Mouse (Mus musculus) stomach, embryonic 16.5 days (tissue): ENCODE results near the gene Ulk4. TPM values are rescaled to one million over a fixed set of nuclear protein-coding genes. Genes with fewer than 3 reads are reported as not detected.
"Not testable (repeated sequence)": the region's sequence is repeated elsewhere in the genome, so short reads cannot be mapped to it uniquely, and the experiment has no call there.

Experiments used
- ATAC-seq: fragments of 200-750 bp; cut with Nextera tagmentation; 2 replicates; pipeline ENCODE4 v1.8.0; 2017; ENCODE audit warnings: moderate number of reproducible peaks, moderate TSS enrichment; ENCODE audit not compliant: insufficient read depth, low FRiP score
- H3K27ac ChIP-seq: fragments of 300-500 bp; sonication (generic); 2 replicates; pipeline ENCODE4 v1.5.1; 2014; ENCODE audit warnings: low read length
- H3K27me3 ChIP-seq: fragments of 300-500 bp; sonication (generic); 2 replicates; pipeline ENCODE4 v1.6.1; 2014; ENCODE audit warnings: low read length, control low read depth, mixed read lengths; ENCODE audit not compliant: control insufficient read depth, insufficient read depth
- H3K36me3 ChIP-seq: fragments of 300-500 bp; sonication (generic); 2 replicates; pipeline ENCODE4 v1.6.1; 2014; ENCODE audit warnings: low read length; ENCODE audit not compliant: control insufficient read depth, insufficient read depth
- H3K4me1 ChIP-seq: fragments of 300-500 bp; sonication (generic); 2 replicates; pipeline ENCODE4 v1.6.1; 2014; ENCODE audit warnings: low read length, control low read depth, mixed read lengths; ENCODE audit not compliant: control insufficient read depth, insufficient read depth
- H3K4me2 ChIP-seq: fragments of 300-500 bp; sonication (generic); 2 replicates; pipeline ENCODE4 v1.6.1; 2014; ENCODE audit warnings: low read depth, low read length, mixed read lengths
- H3K4me3 ChIP-seq: fragments of 300-500 bp; sonication (generic); replicated peaks from 2 replicates; pipeline ENCODE4 v1.5.1; 2014; ENCODE audit warnings: mild to moderate bottlenecking, low read length
- H3K9ac ChIP-seq: fragments of 300-500 bp; sonication (generic); 2 replicates; pipeline ENCODE4 v1.6.1; 2014; ENCODE audit warnings: low read length
- H3K9me3 ChIP-seq: fragments of 300-500 bp; sonication (generic); replicated peaks from 2 replicates; pipeline ENCODE4 v1.6.1; 2016; ENCODE audit warnings: low read length, control low read depth; ENCODE audit not compliant: control insufficient read depth
- WGBS: fragments of 180-500 bp; shearing (Covaris S2); extraction: QIAGEN DNeasy Blood & Tissue Kit; methylation state at CpG from one replicate; pipeline ENCODE4 v1.1.7; 2014; 5-methylcytosine and 5-hydroxymethylcytosine counted together
- polyA plus RNA-seq: library from polyadenylated mRNA; unstranded; fragments of >200 nt; fragmentation: Nextera tagmentation; extraction: Ambion mirVana; gene quantifications from 2 replicates; pipeline ENCODE4 v1.2.1, GENCODE M21; 2015

The Ulk4 gene
- polyA plus RNA-seq, 1 experiment from 2014 or later: 124 TPM

DNA sequence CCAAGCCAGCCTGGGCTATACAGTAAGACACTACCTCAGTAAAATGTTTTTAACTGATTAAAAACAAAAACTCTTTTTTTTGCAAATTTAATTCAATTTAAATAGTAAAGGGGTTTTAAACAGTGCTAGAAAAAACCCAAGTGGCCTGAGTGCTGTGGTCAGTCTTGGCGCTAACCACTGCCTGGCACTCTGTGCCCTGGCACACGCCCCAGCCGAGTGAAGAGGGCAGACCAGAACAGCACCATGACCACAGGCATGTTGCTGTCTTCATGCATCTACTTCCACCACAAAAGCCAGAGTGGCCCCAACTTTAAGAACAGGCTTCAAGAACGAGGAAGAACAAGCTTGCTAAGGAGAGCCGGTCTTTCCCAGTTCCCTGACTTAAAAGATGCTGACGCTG lies 29.9 kb downstream of the Ulk4 start:
- no peak overlapping the region for H3K9ac ChIP-seq
- no peak overlapping the region for H3K4me2 ChIP-seq
- no peaks in the 10 kb centered on the region for H3K4me1 ChIP-seq
- 79% methylated on average over 6 of the region's 6 CpGs for WGBS
- ATAC-seq: no peak
- no peaks in the 10 kb centered on the region for H3K36me3 ChIP-seq
- H3K27me3 ChIP-seq: no peaks in the 10 kb centered on the region
- no peaks in the 10 kb centered on the region for H3K9me3 ChIP-seq
- H3K27ac ChIP-seq: no peak overlapping the region
- H3K4me3 ChIP-seq: no peak overlapping the region

DNA sequence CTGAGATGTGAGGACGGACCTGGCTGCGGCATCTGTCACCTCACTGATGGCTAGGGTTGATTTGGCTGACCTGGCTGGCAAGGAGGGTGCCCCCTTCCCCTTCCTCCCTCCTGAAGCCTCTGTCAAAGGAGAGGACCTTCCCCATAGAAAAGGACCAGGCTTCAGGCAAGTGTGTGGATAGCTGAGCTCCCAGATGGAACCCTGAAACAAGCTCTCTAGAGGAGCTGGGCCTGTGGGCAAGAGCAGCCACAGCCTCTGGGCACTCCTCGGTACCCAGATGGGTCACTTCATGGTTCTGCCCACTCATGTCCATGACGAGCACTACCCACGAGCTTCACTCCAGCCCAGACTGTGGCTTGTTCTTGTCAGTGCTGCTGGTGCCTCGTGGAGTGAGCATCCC lies 34.7 kb downstream of the Ulk4 start:
- H3K4me2 ChIP-seq: no peak overlapping the region
- ATAC-seq: no peak
- no peaks in the 10 kb centered on the region for H3K36me3 ChIP-seq
- no peak overlapping the region for H3K4me3 ChIP-seq
- no peaks in the 10 kb centered on the region for H3K9me3 ChIP-seq
- no peak overlapping the region for H3K27ac ChIP-seq
- WGBS: 89% methylated on average over 6 of the region's 6 CpGs
- H3K9ac ChIP-seq: no peak overlapping the region
- no peaks in the 10 kb centered on the region for H3K4me1 ChIP-seq
- no peaks in the 10 kb centered on the region for H3K27me3 ChIP-seq

DNA sequence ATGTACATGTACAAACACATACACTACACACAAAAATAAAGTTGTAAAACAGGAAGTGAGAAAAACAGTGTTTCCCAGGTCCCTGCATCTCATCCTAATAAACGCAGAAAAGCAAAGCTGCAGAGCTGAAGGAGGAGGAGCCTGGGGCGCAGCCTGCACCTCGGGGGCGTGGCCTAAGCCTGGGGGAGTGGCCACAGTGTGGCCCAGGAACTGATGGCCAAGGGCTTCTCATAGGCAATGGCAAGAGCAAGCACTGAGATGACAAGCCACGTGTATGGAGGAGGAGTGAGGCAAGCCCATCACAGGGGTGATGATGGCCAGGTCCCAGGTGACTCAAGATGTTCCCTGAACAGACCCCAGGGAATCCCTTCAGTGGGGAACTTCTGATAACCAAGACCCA lies 35.2 kb downstream of the Ulk4 start:
- no peak for ATAC-seq
- 15% methylated on average over 5 of the region's 5 CpGs for WGBS

DNA sequence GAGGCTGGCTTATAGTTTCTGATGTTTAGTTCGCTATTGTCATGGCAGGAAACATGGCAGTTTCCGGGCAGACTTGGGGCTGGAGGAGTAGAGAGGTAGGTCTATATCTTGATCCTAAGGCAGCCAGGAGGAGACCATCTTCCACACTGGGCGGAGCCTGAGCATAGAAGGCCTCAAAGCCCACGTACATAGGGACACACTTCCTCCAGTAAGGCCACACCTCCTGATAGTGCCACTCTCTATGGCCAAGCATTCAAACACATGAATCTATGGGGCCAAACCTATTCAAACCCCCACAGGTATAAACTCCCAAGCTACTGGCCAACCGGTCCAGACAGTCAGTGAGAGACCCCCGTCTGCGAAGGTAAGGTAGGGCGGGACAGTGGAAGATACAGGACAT lies 35.6 kb downstream of the Ulk4 start:
- Histone ChIP-seq H3K9ac (no peak overlapping the region), H3K9me3 (no peaks in the 10 kb centered on the region), H3K4me1 (no peaks in the 10 kb centered on the region), H3K4me3 (no peak overlapping the region), H3K4me2 (no peak overlapping the region), H3K27ac (no peak overlapping the region), H3K36me3 (no peaks in the 10 kb centered on the region), H3K27me3 (no peaks in the 10 kb centered on the region)
- no peak for ATAC-seq
- WGBS: 84% methylated on average over 8 of the region's 8 CpGs

More for the DNA sequence above, 35.2 kb downstream of the Ulk4 start:
- H3K4me3 ChIP-seq: no peak overlapping the region
- H3K9me3 ChIP-seq: no peaks in the 10 kb centered on the region
- no peak overlapping the region for H3K9ac ChIP-seq
- no peak overlapping the region for H3K4me2 ChIP-seq
- H3K27me3 ChIP-seq: no peaks in the 10 kb centered on the region
- no peak overlapping the region for H3K27ac ChIP-seq
- H3K36me3 ChIP-seq: no peaks in the 10 kb centered on the region
- no peaks in the 10 kb centered on the region for H3K4me1 ChIP-seq

DNA sequence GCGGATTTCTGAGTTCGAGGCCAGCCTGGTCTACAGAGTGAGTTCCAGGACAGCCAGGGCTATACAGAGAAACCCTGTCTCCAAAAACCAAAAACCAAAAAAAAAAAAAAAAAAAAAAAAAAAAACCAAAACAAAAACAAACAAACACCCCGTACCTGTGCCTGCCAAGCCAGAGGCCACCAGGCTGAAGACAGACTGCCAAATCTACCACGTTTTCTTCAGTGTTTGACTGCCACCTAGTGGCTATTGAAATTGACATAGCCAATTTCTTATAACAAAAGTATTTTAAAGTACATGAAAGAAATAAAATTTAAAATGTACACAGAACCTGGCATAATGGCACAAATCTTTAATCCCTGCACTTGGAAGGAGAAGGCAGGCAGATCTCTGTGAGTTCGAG lies 36.8 kb downstream of the Ulk4 start:
- not testable (repeated sequence) for H3K27ac ChIP-seq, H3K9me3 ChIP-seq, H3K9ac ChIP-seq, H3K36me3 ChIP-seq, H3K27me3 ChIP-seq, ATAC-seq, H3K4me1 ChIP-seq, H3K4me2 ChIP-seq, H3K4me3 ChIP-seq
- 29% methylated on average over 4 of the region's 5 CpGs for WGBS

DNA sequence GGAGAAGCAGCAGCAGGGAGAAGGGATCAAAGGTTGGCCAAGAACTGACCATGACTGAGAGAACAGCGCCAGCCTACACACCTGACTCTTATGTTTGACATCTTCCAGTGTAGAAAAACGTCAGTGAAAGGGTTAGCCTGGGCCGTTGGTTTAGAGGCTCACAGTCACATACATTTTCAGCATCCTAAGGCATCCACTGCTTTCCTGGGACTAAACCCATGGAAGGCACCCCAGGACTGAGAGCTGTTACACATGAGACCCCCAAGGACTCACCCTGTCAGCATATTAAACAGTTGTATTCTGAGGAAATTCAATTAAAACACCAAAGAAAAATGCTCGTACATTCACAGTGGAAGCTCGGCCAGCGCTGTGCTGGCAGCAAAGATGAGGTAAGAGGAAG lies 37.4 kb downstream of the Ulk4 start:
- Histone ChIP-seq H3K9me3 (no peaks in the 10 kb centered on the region), H3K27me3 (no peaks in the 10 kb centered on the region), H3K9ac (no peak overlapping the region), H3K4me3 (no peak overlapping the region), H3K27ac (no peak overlapping the region), H3K4me1 (no peaks in the 10 kb centered on the region), H3K36me3 (no peaks in the 10 kb centered on the region), H3K4me2 (no peak overlapping the region)
- WGBS: 75% methylated on average over 6 of the region's 6 CpGs
- ATAC-seq: no peak

DNA sequence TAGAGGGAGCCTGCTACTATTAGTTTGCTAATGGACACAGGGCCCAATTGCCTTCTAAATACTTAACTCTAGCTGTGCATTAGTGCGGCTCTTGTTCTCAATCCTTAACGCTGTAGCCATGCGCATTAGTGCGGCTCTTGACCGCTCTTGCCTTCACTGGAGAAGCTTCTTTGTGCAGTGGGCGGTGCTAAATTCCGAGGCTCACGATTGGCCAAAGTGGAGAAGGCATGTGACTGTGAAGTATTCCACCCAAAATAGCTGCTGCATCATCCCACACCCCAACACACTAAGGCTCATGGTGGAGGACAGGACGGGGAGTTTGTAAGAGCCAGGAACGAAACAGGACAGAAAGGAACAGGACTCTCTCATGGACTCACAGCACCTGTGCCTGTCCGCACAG lies 58.4 kb downstream of the Ulk4 start:
- Histone ChIP-seq H3K36me3 (no peaks in the 10 kb centered on the region), H3K9me3 (no peaks in the 10 kb centered on the region), H3K4me3 (no peak overlapping the region), H3K9ac (no peak overlapping the region), H3K4me1 (no peaks in the 10 kb centered on the region), H3K27me3 (no peaks in the 10 kb centered on the region), H3K4me2 (no peak overlapping the region), H3K27ac (no peak overlapping the region)
- ATAC-seq: no peak
- WGBS: 86% methylated on average over 11 of the region's 11 CpGs

DNA sequence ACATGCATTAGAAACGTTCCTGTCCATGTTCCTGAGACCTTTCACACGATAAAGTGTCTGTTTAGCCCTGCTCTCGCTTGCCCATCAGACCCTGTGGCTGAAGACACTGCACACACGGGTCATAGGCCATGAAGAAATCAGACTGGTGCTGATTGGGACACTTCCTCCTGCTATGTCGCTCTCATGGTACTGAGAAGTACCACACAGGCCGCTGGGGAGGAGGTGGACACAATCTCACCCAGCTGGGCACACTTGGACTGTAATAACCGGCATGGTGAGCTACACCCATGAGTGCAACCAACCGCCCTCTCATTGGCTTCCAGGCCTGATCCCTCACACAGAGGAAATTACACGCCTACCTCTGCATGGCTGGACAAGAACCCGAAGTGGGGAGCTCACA lies 58.8 kb downstream of the Ulk4 start:
- Histone ChIP-seq H3K9ac (no peak overlapping the region), H3K4me2 (no peak overlapping the region), H3K27ac (no peak overlapping the region), H3K4me1 (no peaks in the 10 kb centered on the region), H3K9me3 (no peaks in the 10 kb centered on the region), H3K4me3 (no peak overlapping the region), H3K27me3 (no peaks in the 10 kb centered on the region), H3K36me3 (no peaks in the 10 kb centered on the region)
- ATAC-seq: no peak
- WGBS: 85% methylated on average over 10 of the region's 10 CpGs

DNA sequence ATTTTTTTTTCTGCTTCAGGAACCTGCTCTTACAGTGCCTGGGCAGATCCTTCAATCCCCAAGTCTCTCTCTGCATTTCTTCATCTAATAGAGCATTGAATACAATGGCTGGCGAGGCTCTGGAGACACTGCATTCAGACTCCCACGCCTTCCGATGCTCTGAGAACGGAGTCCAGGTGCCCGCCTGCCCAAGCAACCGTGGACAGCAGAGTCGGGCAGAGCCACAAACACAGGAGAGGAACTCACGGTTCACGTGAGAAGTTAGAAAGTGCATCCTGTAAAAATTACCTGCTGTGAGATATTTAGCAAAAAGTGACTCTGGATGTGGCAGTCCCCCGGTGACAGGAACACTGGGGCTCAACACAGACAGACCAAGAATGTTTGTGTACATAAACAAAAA lies 59.3 kb downstream of the Ulk4 start:
- Histone ChIP-seq H3K4me3 (no peak overlapping the region), H3K27ac (no peak overlapping the region), H3K9me3 (no peaks in the 10 kb centered on the region), H3K4me2 (no peak overlapping the region), H3K9ac (no peak overlapping the region), H3K27me3 (no peaks in the 10 kb centered on the region), H3K36me3 (no peaks in the 10 kb centered on the region), H3K4me1 (no peaks in the 10 kb centered on the region)
- 85% methylated on average over 10 of the region's 10 CpGs for WGBS
- ATAC-seq: no peak
